Mouse (Mus musculus) intestine, embryonic 15.5 days (tissue): ENCODE measurements around the gene Gpr141. TPM values are rescaled to one million over a fixed set of nuclear protein-coding genes. Genes with fewer than 3 reads are reported as not detected.
"Not testable (repeated sequence)": the region's sequence is repeated elsewhere in the genome, so short reads cannot be mapped to it uniquely, and the experiment has no call there.

ENCODE experiments used
- ATAC-seq: fragments of 200-750 bp; cut with Nextera tagmentation; 2 replicates; pipeline ENCODE4 v1.8.0; 2017; ENCODE audit warnings: moderate TSS enrichment, moderate library complexity
- H3K27ac ChIP-seq: fragments of 300-500 bp; sonication (generic); 2 replicates; pipeline ENCODE4 v1.5.1; 2015; ENCODE audit warnings: mild to moderate bottlenecking, inconsistent platforms
- H3K27me3 ChIP-seq: fragments of 300-500 bp; sonication (generic); replicated peaks from 2 replicates; pipeline ENCODE4 v1.6.1; 2015; ENCODE audit warnings: inconsistent platforms
- H3K36me3 ChIP-seq: fragments of 300-500 bp; sonication (generic); 2 replicates; pipeline ENCODE4 v1.6.1; 2015; ENCODE audit warnings: inconsistent platforms
- H3K4me1 ChIP-seq: fragments of 300-500 bp; sonication (generic); replicated peaks from 2 replicates; pipeline ENCODE4 v1.6.1; 2015; ENCODE audit warnings: inconsistent platforms
- H3K4me2 ChIP-seq: fragments of 300-500 bp; sonication (generic); replicated peaks from 2 replicates; pipeline ENCODE4 v1.6.1; 2015; ENCODE audit warnings: mild to moderate bottlenecking, inconsistent platforms
- H3K4me3 ChIP-seq: fragments of 300-500 bp; sonication (generic); replicated peaks from 2 replicates; pipeline ENCODE4 v1.5.1; 2015; ENCODE audit warnings: inconsistent platforms
- H3K9ac ChIP-seq: fragments of 300-500 bp; sonication (generic); 2 replicates; pipeline ENCODE4 v1.6.1; 2015; ENCODE audit warnings: inconsistent platforms
- H3K9me3 ChIP-seq: fragments of 300-500 bp; sonication (generic); 2 replicates; pipeline ENCODE4 v1.6.1; 2016; ENCODE audit warnings: inconsistent platforms
- WGBS: fragments of 180-500 bp; shearing (Covaris S2); methylation state at CpG from one replicate; pipeline ENCODE4 v1.1.7; 2015; 5-methylcytosine and 5-hydroxymethylcytosine counted together
- polyA plus RNA-seq: library from polyadenylated mRNA; unstranded; fragments of >200 nt; fragmentation: Nextera tagmentation; extraction: Ambion mirVana; gene quantifications from 2 replicates; pipeline ENCODE4 v1.2.1, GENCODE M21; 2015

Gene Gpr141
- polyA plus RNA-seq, 1 experiment from 2014 or later, result 0.82 TPM

- Histone ChIP-seq H3K36me3 (no peaks in the 10 kb centered on the region), H3K4me2 (no peak overlapping the region), H3K4me1 (no peaks in the 10 kb centered on the region), H3K9ac (no peak overlapping the region), H3K4me3 (no peak overlapping the region), H3K9me3 (no peaks in the 10 kb centered on the region), H3K27me3 (no peaks in the 10 kb centered on the region), H3K27ac (no peak overlapping the region)
- ATAC-seq, result no peak
- 88% methylated on average over 3 of the region's 3 CpGs for WGBS
Observed at GRCm38 (mm10) chr13:19794942-19795341, 29.1 kb downstream of the Gpr141 start.

GRCm38 (mm10) chr13:19794486-19794885, 29.6 kb downstream of the Gpr141 start:
- Histone ChIP-seq H3K9me3 (no peaks in the 10 kb centered on the region), H3K4me1 (no peaks in the 10 kb centered on the region), H3K4me3 (no peak overlapping the region), H3K36me3 (no peaks in the 10 kb centered on the region), H3K4me2 (no peak overlapping the region), H3K27ac (no peak overlapping the region), H3K9ac (no peak overlapping the region), H3K27me3 (no peaks in the 10 kb centered on the region)
- no peak for ATAC-seq
- 75% methylated on average over 6 of the region's 6 CpGs for WGBS

GRCm38 (mm10) chr13:19793761-19794160, 30.3 kb downstream of the Gpr141 start:
- Histone ChIP-seq H3K9ac (no peak overlapping the region), H3K4me1 (no peaks in the 10 kb centered on the region), H3K4me3 (no peak overlapping the region), H3K9me3 (no peaks in the 10 kb centered on the region), H3K36me3 (no peaks in the 10 kb centered on the region), H3K27ac (no peak overlapping the region), H3K27me3 (no peaks in the 10 kb centered on the region), H3K4me2 (no peak overlapping the region)
- ATAC-seq, result no peak
- WGBS, result 79% methylated on average over 4 of the region's 4 CpGs

GRCm38 (mm10) chr13:19787946-19788345, 36.1 kb downstream of the Gpr141 start:
- H3K27me3 ChIP-seq, ATAC-seq, H3K4me3 ChIP-seq, H3K9me3 ChIP-seq, H3K9ac ChIP-seq, H3K36me3 ChIP-seq, H3K4me1 ChIP-seq, H3K4me2 ChIP-seq, H3K27ac ChIP-seq: not testable (repeated sequence)
- 79% methylated on average over 1 of the region's 1 CpGs for WGBS

GRCm38 (mm10) chr13:19770163-19770562, 53.9 kb downstream of the Gpr141 start:
- H3K27ac ChIP-seq, result no peak overlapping the region
- no peaks in the 10 kb centered on the region for H3K4me1 ChIP-seq
- no peak overlapping the region for H3K9ac ChIP-seq
- no peaks in the 10 kb centered on the region for H3K36me3 ChIP-seq
- H3K4me3 ChIP-seq, result no peak overlapping the region
- ATAC-seq, result no peak
- H3K9me3 ChIP-seq, result no peaks in the 10 kb centered on the region
- H3K4me2 ChIP-seq, result no peak overlapping the region
- 35% methylated on average over 1 of the region's 1 CpGs for WGBS
- no peaks in the 10 kb centered on the region for H3K27me3 ChIP-seq

GRCm38 (mm10) chr13:19767202-19767601, 56.9 kb downstream of the Gpr141 start:
- Histone ChIP-seq H3K27me3 (no peaks in the 10 kb centered on the region), H3K4me3 (no peak overlapping the region), H3K27ac (no peak overlapping the region), H3K4me2 (no peak overlapping the region), H3K4me1 (no peaks in the 10 kb centered on the region), H3K36me3 (no peaks in the 10 kb centered on the region), H3K9me3 (no peaks in the 10 kb centered on the region), H3K9ac (no peak overlapping the region)
- WGBS, result 74% methylated on average over 2 of the region's 2 CpGs
- ATAC-seq, result no peak

- no peak overlapping the region for H3K9ac ChIP-seq
- H3K4me3 ChIP-seq, result no peak overlapping the region
- no peak for ATAC-seq
- no peaks in the 10 kb centered on the region for H3K27me3 ChIP-seq
- no peaks in the 10 kb centered on the region for H3K9me3 ChIP-seq
- H3K36me3 ChIP-seq, result no peaks in the 10 kb centered on the region
- no peak overlapping the region for H3K27ac ChIP-seq
- H3K4me2 ChIP-seq, result no peak overlapping the region
- H3K4me1 ChIP-seq, result no peaks in the 10 kb centered on the region
- WGBS, result 90% methylated on average over 4 of the region's 4 CpGs
Observed at GRCm38 (mm10) chr13:19764276-19764675, 59.8 kb downstream of the Gpr141 start.

- no peaks in the 10 kb centered on the region for H3K27me3 ChIP-seq
- 87% methylated on average over 1 of the region's 1 CpGs for WGBS
- no peaks in the 10 kb centered on the region for H3K36me3 ChIP-seq
- no peak for ATAC-seq
- H3K4me2 ChIP-seq, result no peak overlapping the region
- H3K9ac ChIP-seq, result no peak overlapping the region
- no peaks in the 10 kb centered on the region for H3K4me1 ChIP-seq
- no peak overlapping the region for H3K27ac ChIP-seq
- H3K4me3 ChIP-seq, result no peak overlapping the region
- no peaks in the 10 kb centered on the region for H3K9me3 ChIP-seq
Observed at GRCm38 (mm10) chr13:19763211-19763610, 60.8 kb downstream of the Gpr141 start.

GRCm38 (mm10) chr13:19745741-19746140, 78.3 kb downstream of the Gpr141 start:
- 44% methylated on average over 2 of the region's 2 CpGs for WGBS
- Histone ChIP-seq H3K9ac (no peak overlapping the region), H3K4me1 (no peaks in the 10 kb centered on the region), H3K27me3 (no peaks in the 10 kb centered on the region), H3K9me3 (no peaks in the 10 kb centered on the region), H3K4me2 (no peak overlapping the region), H3K27ac (no peak overlapping the region), H3K4me3 (no peak overlapping the region), H3K36me3 (no peaks in the 10 kb centered on the region)
- no peak for ATAC-seq

- Histone ChIP-seq H3K9me3 (no peaks in the 10 kb centered on the region), H3K27ac (no peak overlapping the region), H3K4me1 (no peaks in the 10 kb centered on the region), H3K27me3 (no peaks in the 10 kb centered on the region), H3K9ac (no peak overlapping the region), H3K4me2 (no peak overlapping the region), H3K36me3 (no peaks in the 10 kb centered on the region), H3K4me3 (no peak overlapping the region)
- ATAC-seq, result no peak
- WGBS, result 92% methylated on average over 5 of the region's 5 CpGs
Observed at GRCm38 (mm10) chr13:19744536-19744935, 79.5 kb downstream of the Gpr141 start.

- Histone ChIP-seq H3K4me1 (no peaks in the 10 kb centered on the region), H3K9ac (no peak overlapping the region), H3K4me2 (no peak overlapping the region), H3K36me3 (no peaks in the 10 kb centered on the region), H3K9me3 (no peaks in the 10 kb centered on the region), H3K4me3 (no peak overlapping the region), H3K27me3 (no peaks in the 10 kb centered on the region), H3K27ac (no peak overlapping the region)
- 89% methylated on average over 5 of the region's 5 CpGs for WGBS
- ATAC-seq, result no peak
Observed at GRCm38 (mm10) chr13:19734597-19734996, 89.5 kb downstream of the Gpr141 start.

GRCm38 (mm10) chr13:19730826-19731225, 93.2 kb downstream of the Gpr141 start:
- no peaks in the 10 kb centered on the region for H3K27me3 ChIP-seq
- H3K9ac ChIP-seq, result no peak overlapping the region
- H3K27ac ChIP-seq, result no peak overlapping the region
- no peaks in the 10 kb centered on the region for H3K4me1 ChIP-seq
- WGBS, result 67% methylated on average over 2 of the region's 2 CpGs
- no peaks in the 10 kb centered on the region for H3K36me3 ChIP-seq
- ATAC-seq, result no peak
- no peak overlapping the region for H3K4me2 ChIP-seq
- H3K4me3 ChIP-seq, result no peak overlapping the region
- H3K9me3 ChIP-seq, result no peaks in the 10 kb centered on the region

GRCm38 (mm10) chr13:19718954-19719353, 105.1 kb downstream of the Gpr141 start:
- no peak overlapping the region for H3K27ac ChIP-seq
- no peak overlapping the region for H3K9ac ChIP-seq
- 36% methylated on average over 5 of the region's 5 CpGs for WGBS
- no peak for ATAC-seq
- no peaks in the 10 kb centered on the region for H3K9me3 ChIP-seq
- H3K27me3 ChIP-seq, result no peaks in the 10 kb centered on the region
- H3K4me3 ChIP-seq, result no peak overlapping the region
- H3K4me2 ChIP-seq, result no peak overlapping the region
- H3K36me3 ChIP-seq, result no peaks in the 10 kb centered on the region
- H3K4me1 ChIP-seq, result no peaks in the 10 kb centered on the region

GRCm38 (mm10) chr13:19717201-19717600, 106.9 kb downstream of the Gpr141 start:
- H3K9ac ChIP-seq, result no peak overlapping the region
- no peak for ATAC-seq
- no peak overlapping the region for H3K4me2 ChIP-seq
- H3K9me3 ChIP-seq, result no peaks in the 10 kb centered on the region
- H3K4me1 ChIP-seq, result no peaks in the 10 kb centered on the region
- no peaks in the 10 kb centered on the region for H3K36me3 ChIP-seq
- H3K27ac ChIP-seq, result no peak overlapping the region
- no peaks in the 10 kb centered on the region for H3K27me3 ChIP-seq
- no peak overlapping the region for H3K4me3 ChIP-seq
- 88% methylated on average over 2 of the region's 2 CpGs for WGBS
